Mouse (Mus musculus): Measurements from ENCODE around the gene Alox12. TPM values are rescaled to one million over a fixed set of nuclear protein-coding genes. Genes with fewer than 3 reads are reported as not detected.

Gene Alox12
- polyA plus RNA-seq, 1 experiment from 2014 or later, result 3.3 TPM

- H3K27ac ChIP-seq (ENCODE audit: low read depth, low read length), result no peak overlapping the region
- H3K27me3 ChIP-seq (ENCODE audit: control insufficient read depth, insufficient read depth, low read length), result no peaks in the 10 kb centered on the region
- 90% methylated on average over 3 of the region's 3 CpGs for WGBS
Observed at GRCm38 (mm10) chr11:70198332-70198731, 56.8 kb downstream of the Alox12 start.

GRCm38 (mm10) chr11:70193354-70194285 lies 61.5 kb downstream of the Alox12 start:
- H3K27ac ChIP-seq (ENCODE audit: low read depth, low read length), result no peak overlapping the region
- no peaks in the 10 kb centered on the region for H3K36me3 ChIP-seq (ENCODE audit: control insufficient read depth, insufficient read depth, low read length)
- no peak overlapping the region for H3K4me3 ChIP-seq (ENCODE audit: low read length)
- no peak for ATAC-seq (ENCODE audit: low FRiP score, low TSS enrichment)
- H3K4me1 ChIP-seq (ENCODE audit: control insufficient read depth, insufficient read depth, low read length), result 0 out of 2 replicates have a peak, but pooled peaks cover 5% of the 10 kb centered on the region
- no peak overlapping the region for H3K9ac ChIP-seq (ENCODE audit: low read depth, low read length)
- no peak overlapping the region for H3K4me2 ChIP-seq (replicated peaks; ENCODE audit: low read depth, low read length)
- WGBS, result 32% methylated on average over 11 of the region's 11 CpGs
- H3K27me3 ChIP-seq (ENCODE audit: control insufficient read depth, insufficient read depth, low read length), result no peaks in the 10 kb centered on the region
- no peaks in the 10 kb centered on the region for H3K9me3 ChIP-seq (ENCODE audit: control insufficient read depth, low read length)

More at GRCm38 (mm10) chr11:70198332-70198731, 56.8 kb downstream of the Alox12 start:
- no peaks in the 10 kb centered on the region for H3K9me3 ChIP-seq (ENCODE audit: control insufficient read depth, low read length)
- H3K4me3 ChIP-seq (ENCODE audit: low read length), result no peak overlapping the region
- no peaks in the 10 kb centered on the region for H3K36me3 ChIP-seq (ENCODE audit: control insufficient read depth, insufficient read depth, low read length)
- no peak overlapping the region for H3K9ac ChIP-seq (ENCODE audit: low read depth, low read length)
- ATAC-seq (ENCODE audit: low FRiP score, low TSS enrichment), result no peak
- H3K4me1 ChIP-seq (ENCODE audit: control insufficient read depth, insufficient read depth, low read length), result peaks cover 14% of the 10 kb centered on the region
- no peak overlapping the region for H3K4me2 ChIP-seq (replicated peaks; ENCODE audit: low read depth, low read length)

GRCm38 (mm10) chr11:70192157-70192556 lies 63.0 kb downstream of the Alox12 start:
- H3K4me2 ChIP-seq (replicated peaks; ENCODE audit: low read depth, low read length), result no peak overlapping the region
- 0 out of 2 replicates have a peak, but pooled peaks cover 5% of the 10 kb centered on the region for H3K4me1 ChIP-seq (ENCODE audit: control insufficient read depth, insufficient read depth, low read length)
- H3K27ac ChIP-seq (ENCODE audit: low read depth, low read length), result no peak overlapping the region
- ATAC-seq (ENCODE audit: low FRiP score, low TSS enrichment), result no peak
- no peaks in the 10 kb centered on the region for H3K36me3 ChIP-seq (ENCODE audit: control insufficient read depth, insufficient read depth, low read length)
- no peaks in the 10 kb centered on the region for H3K9me3 ChIP-seq (ENCODE audit: control insufficient read depth, low read length)
- no peak overlapping the region for H3K4me3 ChIP-seq (ENCODE audit: low read length)
- H3K27me3 ChIP-seq (ENCODE audit: control insufficient read depth, insufficient read depth, low read length), result no peaks in the 10 kb centered on the region
- H3K9ac ChIP-seq (ENCODE audit: low read depth, low read length), result no peak overlapping the region
- WGBS, result 79% methylated on average over 4 of the region's 4 CpGs

MicroRNAs encoded within 50 kb of the gene (microRNA counts, 519-probe panel; counts per million panel counts)
- microRNA mmu-miR-195 (not detected), microRNA mmu-miR-497 (not detected)

Small RNAs within 50 kb of the gene (microRNA-seq; reads per million reads assigned to microRNA genes)
- gene Mir195a, result 637 reads per million, percentile 74 among the genes with 10 or more reads in this experiment
- not detected for gene Mir497
- gene Mir497b, result not detected

Other genes with a start within 250 kb of the Alox12 start
- 41.1 and 58.4 TPM in 2 replicates for gene Acadvl, start 239.9 kb downstream of the Alox12 start, polyA plus RNA-seq (2014; fragmentation: Nextera tagmentation; extraction: Ambion mirVana)
- gene Dlg4, start 238.4 kb downstream of the Alox12 start, polyA plus RNA-seq (2014; fragmentation: Nextera tagmentation; extraction: Ambion mirVana), result 13.2 and 16.4 TPM in 2 replicates
- 2.0 and 2.4 TPM in 2 replicates for gene Asgr1, start 201.3 kb downstream of the Alox12 start, polyA plus RNA-seq (2014; fragmentation: Nextera tagmentation; extraction: Ambion mirVana)
- not detected in 2 replicates for gene Asgr2, start 162.7 kb downstream of the Alox12 start, polyA plus RNA-seq (2014; fragmentation: Nextera tagmentation; extraction: Ambion mirVana)
- gene Mgl2, start 125.0 kb downstream of the Alox12 start, polyA plus RNA-seq (2014; fragmentation: Nextera tagmentation; extraction: Ambion mirVana), result 0.60 TPM in 1 of 2 replicates, not detected in the other
- gene Clec10a, start 99.2 kb downstream of the Alox12 start, polyA plus RNA-seq (2014; fragmentation: Nextera tagmentation; extraction: Ambion mirVana), result 0.57 and 0.74 TPM in 2 replicates
- gene Slc16a11, start 42.6 kb downstream of the Alox12 start, polyA plus RNA-seq (2014; fragmentation: Nextera tagmentation; extraction: Ambion mirVana), result 3.0 and 3.5 TPM in 2 replicates
- 8.4 and 14.2 TPM in 2 replicates for gene Slc16a13, start 34.3 kb downstream of the Alox12 start, polyA plus RNA-seq (2014; fragmentation: Nextera tagmentation; extraction: Ambion mirVana)
- gene Bcl6b, start 25.6 kb downstream of the Alox12 start, polyA plus RNA-seq (2014; fragmentation: Nextera tagmentation; extraction: Ambion mirVana), result 19.2 and 20.0 TPM in 2 replicates
- 180 and 243 TPM in 2 replicates for gene 0610010K14Rik, start 17.4 kb downstream of the Alox12 start, polyA plus RNA-seq (2014; fragmentation: Nextera tagmentation; extraction: Ambion mirVana)
- gene Gm21988, start 15.5 kb downstream of the Alox12 start, polyA plus RNA-seq (2014; fragmentation: Nextera tagmentation; extraction: Ambion mirVana), result 7.8 and 10.5 TPM in 2 replicates
- gene Rnasek, start 15.5 kb downstream of the Alox12 start, polyA plus RNA-seq (2014; fragmentation: Nextera tagmentation; extraction: Ambion mirVana), result 149 and 173 TPM in 2 replicates
- not detected in 2 replicates for gene Alox12e, start 67.3 kb upstream of the Alox12 start, polyA plus RNA-seq (2014; fragmentation: Nextera tagmentation; extraction: Ambion mirVana)
- gene Alox15, start 96.7 kb upstream of the Alox12 start, polyA plus RNA-seq (2014; fragmentation: Nextera tagmentation; extraction: Ambion mirVana), result 0.69 and 1.5 TPM in 2 replicates
- 27.8 and 39.0 TPM in 2 replicates for gene Pelp1, start 154.7 kb upstream of the Alox12 start, polyA plus RNA-seq (2014; fragmentation: Nextera tagmentation; extraction: Ambion mirVana)
- 11.0 and 23.3 TPM in 2 replicates for gene Arrb2, start 177.3 kb upstream of the Alox12 start, polyA plus RNA-seq (2014; fragmentation: Nextera tagmentation; extraction: Ambion mirVana)
- gene Med11, start 196.6 kb upstream of the Alox12 start, polyA plus RNA-seq (2014; fragmentation: Nextera tagmentation; extraction: Ambion mirVana), result 48.7 and 50.0 TPM in 2 replicates
- 0.33 and 0.88 TPM in 2 replicates for gene Zmynd15, start 204.1 kb upstream of the Alox12 start, polyA plus RNA-seq (2014; fragmentation: Nextera tagmentation; extraction: Ambion mirVana)
- 5.2 and 6.0 TPM in 2 replicates for gene Cxcl16, start 204.6 kb upstream of the Alox12 start, polyA plus RNA-seq (2014; fragmentation: Nextera tagmentation; extraction: Ambion mirVana)
- gene Tm4sf5, start 249.9 kb upstream of the Alox12 start, polyA plus RNA-seq (2014; fragmentation: Nextera tagmentation; extraction: Ambion mirVana), result 0.31 and 0.91 TPM in 2 replicates